Mouse (Mus musculus) testis, postnatal 10 days (tissue): ENCODE results near the gene Slc12a7.
A peak's percentile ranks its signal among the peaks of the same experiment; 100 is the strongest.

Experiments
- DNase-seq: peaks from one replicate; pipeline ENCODE4 v3.0.0; 2021; ENCODE audit warnings: low spot score

The Slc12a7 gene

DNA sequence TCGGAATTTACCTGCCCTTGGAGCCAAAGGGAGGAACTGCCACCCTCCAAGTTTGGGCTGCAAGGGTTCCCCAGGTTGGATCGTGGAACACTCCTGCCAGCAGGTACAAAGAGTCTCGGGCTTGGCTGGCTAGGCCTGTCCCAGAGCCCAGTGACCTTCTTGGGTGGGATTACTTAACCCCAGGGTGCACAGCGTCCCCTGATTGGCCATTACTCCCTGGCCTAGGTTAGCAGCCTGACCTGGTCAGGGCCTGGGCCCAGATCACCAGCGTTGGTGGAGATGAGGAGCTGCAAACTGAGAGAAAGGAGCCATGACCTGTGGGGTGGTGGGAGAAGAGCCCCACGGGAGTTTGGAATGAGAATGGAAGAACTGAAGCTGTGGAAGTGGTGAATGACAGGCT is 30.0 kb downstream of the Slc12a7 start:
- DNase-seq, result no peak

DNA sequence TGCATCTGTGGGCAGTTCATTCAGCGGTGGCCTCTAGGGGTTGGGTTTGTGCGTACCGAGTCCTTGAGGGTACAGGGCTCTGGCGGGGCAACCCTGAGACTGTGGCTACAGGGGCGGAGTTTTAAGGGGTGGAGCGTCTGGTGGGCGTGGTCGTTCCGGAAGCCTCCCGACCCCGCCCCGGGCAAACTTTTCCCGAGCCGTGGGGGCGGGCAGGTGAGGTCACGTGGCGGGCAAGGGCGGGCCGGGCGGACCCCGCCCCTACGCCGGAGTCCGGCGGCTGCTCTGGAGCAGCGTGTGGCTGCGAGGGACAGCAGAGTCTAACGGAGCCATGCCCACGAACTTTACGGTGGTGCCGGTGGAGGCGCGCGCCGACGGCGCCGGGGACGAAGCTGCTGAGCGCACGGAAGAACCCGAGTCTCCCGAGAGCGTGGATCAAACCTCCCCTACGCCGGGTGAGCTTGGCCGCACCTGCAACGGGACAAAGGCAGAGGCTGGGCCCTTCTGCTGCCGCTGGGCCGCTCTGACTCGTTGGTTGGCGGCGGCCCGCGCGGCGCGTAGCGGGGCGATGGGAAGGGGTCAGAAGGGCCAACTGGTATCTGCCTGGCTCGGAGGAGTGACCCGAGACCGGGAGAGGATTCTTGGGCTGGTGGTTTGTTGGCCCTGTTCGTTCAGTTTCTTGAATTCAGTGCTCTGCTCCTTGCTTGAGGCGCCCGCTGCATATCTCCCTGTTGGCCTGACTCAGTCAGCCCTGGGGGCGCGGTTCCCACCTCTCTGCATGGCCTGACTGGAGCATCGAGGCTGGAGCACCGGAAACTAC is 30.8 kb downstream of the Slc12a7 start:
- DNase-seq, result peak; percentile 95

DNA sequence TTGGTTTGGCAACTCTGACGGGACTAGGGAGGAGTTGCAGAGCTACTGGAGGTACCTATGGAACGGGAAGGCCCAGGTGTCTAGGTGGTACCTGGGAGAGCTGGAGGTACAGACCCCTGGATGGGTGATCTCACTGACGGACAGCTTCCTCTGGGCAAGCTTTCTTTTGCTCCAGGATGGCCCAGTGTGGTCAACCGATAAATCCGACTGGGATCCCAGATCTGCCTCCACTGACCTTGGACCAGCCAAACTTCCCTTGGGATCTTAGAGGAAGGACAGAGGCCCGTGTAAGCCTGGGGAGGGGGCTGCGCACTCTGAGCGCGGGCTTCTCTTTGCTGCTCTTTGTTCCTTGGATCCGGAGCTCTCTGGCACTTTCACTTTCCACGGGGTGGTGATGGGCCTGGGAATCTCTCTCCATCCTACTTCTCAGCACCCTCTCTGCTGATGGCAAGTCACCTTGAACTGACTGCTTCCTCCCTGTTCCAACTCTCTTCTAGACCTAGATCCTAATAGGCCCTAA is 31.4 kb downstream of the Slc12a7 start:
- DNase-seq, result peak; percentile 53

DNA sequence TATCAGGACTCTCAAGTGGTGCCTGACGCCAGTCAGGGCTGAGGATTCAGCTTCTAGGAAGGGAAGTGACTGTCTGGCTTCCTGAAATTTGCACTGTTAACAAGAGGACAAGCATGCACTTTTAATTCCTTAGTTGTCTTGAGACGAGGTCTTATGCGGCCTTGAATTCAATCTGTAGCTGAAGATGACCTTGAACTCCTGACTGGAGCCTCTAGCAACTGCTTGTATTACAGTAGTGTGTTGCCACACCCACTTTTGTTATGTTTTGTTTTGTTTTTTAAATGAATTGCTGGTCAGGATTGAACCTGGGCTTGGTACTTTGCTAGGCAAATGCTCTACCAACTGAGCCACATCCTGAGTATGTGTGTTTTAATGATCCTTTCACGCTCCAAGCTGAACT is 32.5 kb downstream of the Slc12a7 start:
- DNase-seq, result no peak

DNA sequence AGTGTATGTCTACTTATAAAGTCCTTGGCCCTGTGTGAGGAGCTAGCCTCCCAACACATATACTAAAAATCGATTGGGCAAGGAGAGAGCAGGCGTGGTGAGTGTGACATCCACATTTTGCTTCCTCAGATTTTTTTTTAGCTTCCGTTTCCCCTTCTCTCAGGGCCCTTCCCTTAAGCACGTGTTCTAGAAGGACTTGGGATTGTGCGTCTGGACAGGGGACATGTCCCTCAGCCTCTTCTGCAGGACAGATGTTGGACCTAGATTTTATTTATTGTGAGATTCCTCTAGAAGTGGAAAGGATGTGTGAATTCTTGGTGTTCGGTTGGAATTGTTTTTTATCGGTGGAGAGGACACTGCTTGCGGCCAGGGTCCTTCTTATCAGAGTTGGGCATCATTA is 34.3 kb downstream of the Slc12a7 start:
- no peak for DNase-seq

DNA sequence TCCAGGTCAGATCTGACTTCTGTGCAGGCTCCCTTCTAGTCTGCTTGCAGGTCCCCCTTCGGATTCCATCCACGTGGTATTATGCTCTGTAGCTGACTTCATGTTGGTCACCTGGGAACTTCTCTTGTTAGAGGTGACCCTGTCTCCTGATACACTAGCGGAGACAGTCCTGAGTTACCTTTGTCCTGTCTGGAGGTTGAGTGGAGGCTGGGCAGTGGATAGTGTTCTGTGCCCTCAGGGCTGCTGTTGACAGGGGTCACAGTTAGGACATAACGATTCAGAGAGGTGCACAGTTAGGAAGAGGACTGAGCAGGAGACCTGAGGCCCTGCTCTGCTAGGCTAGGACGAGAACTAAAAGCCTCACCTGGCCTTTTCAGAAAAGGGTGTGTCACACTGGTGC is 34.9 kb downstream of the Slc12a7 start:
- no peak for DNase-seq

DNA sequence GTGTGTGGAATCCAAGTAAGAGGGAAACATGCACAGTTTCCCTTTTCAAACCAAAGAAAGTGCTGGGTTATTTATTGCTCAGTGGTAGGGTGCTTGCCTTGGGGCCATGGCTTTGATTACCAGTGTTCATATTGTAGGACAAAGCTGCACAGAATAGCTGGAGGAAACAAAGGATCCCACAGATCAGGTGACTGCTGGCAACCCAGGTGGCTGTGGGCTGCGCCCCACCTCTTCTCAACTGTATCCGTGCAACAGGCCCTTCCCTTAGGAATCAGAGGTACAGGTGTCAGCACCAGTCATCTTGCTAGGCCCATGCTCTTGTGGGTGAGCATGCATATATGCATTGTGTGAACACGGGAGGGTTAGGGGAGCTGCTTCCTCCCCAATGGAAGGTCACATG is 35.4 kb downstream of the Slc12a7 start:
- no peak for DNase-seq

DNA sequence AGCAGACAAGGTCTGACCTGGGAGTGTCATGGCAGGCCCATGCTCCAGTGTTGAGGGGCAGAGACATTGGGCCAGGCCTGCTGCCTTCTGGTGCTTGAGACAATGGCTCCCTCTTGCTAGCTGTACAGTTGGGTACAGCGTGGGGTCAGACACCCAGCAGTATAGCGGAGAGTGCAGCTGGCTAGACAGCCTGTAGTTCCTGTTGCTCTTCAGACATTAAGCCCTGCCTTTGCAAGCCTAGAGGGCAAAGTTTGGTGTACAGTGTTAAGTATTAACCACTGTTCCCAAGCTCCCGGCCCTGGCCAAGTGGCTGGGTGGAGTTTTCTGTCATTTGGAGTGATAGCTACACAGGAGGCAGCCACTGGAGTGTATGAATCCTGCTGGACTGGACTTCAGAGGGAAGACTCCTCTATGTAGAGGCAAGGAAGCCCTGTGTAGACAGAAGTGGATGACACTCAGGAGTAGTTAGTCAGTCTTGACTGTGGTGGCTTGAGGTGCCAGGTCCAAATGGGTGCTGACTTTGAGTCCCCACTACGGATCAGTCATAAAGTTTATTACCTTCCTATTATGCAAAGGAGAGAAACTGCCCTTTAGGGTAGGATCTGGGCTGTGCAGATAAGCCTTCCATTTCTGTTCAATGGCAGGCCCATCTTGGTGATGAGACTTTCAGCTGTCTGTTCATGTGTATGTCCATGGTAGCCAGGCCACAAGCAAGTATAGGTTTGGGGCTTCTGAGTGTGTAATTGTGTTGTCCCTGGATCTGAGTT is 37.2 kb downstream of the Slc12a7 start:
- DNase-seq, result no peak

DNA sequence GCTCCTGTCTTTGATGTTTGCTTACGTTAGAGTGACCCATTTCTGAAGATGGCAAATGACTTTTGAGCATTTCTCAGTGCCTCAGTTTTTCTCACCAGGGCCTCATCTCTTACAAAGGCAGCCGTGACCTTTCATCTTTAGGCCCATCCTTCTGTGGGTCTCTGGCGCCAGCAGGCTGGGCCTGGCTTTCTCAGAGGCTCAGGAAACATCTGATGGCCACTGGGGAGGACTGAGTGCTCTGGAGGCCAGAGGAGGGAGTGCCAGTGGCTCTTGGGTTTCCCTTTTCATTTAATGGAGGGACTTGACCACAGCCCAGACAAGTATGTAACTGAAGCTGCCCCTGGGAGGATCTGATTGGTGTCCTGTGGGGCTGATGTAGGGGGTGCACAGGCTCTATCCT is 38.2 kb downstream of the Slc12a7 start:
- DNase-seq, result no peak

DNA sequence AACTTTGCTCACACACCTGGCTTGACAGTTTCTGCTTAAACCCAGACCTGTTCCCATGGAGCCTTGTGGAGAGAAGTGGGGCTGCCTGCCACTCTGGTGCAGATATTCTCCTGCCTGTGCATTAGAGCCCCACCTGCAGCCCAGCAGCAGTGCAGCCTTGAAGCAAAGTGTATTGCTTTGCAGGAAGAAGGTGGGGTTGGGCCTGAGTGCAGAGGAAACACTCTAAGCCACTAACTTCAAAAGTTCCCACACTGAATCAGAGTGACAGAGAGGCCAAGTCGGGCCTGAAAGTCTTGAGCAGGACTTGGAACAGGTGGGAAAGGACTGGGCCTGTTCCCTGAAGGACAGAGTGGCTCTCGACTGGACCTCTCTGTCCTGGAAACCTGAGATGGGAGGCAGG is 39.8 kb downstream of the Slc12a7 start:
- DNase-seq, result no peak

DNA sequence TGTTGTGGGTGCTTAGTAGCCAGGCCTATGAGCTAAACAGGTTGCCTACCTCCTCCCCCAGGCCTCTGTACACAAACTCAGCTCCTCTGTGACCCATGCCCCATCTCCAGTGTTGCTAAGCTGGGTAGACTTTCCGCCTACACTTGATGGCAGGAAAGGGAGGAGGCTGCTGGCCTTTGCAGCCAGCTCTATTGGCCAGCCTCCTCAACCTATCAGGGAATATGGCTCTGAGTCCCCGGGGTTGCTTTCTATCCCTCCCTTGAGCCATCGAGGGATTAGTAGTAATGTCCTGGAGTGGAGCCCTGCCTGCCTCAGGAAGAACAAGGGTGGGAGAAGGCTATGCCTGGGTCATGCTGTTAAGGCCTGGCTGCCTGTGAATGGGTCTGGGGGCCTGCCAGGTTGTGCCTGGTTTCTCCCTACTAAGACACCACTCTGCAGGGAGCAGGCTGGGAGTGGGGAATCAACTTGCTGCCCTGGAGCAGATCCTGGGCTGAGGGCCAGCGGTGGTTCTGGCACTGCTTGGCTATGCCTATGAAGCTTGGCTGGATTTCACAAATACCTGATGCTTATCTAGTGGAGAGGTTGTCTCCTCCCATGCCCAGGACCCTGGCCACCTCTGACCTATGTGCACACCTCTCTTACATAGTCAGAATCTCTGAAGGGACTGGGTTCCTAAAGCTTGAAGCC is 40.8 kb downstream of the Slc12a7 start:
- peak; percentile 60 for DNase-seq

DNA sequence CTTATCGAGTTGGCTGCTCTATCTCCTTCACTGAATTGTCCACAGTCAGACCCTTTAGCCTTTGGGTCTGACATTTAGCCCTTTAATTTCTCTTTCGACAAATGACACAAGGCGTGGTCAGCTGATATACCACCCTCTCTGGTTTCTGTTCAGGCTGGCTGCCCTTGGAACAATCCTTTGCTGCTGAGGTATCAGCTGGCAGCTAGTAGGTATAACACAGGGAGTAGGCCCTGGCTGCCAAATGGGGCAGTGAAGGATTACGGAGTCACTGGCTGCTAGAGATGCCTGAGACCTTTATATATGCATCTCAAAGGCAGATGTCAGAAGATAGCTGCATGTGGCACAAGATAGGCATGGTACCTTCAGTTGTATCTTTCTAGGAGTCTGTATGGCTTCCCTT is 42.9 kb downstream of the Slc12a7 start:
- no peak for DNase-seq

DNA sequence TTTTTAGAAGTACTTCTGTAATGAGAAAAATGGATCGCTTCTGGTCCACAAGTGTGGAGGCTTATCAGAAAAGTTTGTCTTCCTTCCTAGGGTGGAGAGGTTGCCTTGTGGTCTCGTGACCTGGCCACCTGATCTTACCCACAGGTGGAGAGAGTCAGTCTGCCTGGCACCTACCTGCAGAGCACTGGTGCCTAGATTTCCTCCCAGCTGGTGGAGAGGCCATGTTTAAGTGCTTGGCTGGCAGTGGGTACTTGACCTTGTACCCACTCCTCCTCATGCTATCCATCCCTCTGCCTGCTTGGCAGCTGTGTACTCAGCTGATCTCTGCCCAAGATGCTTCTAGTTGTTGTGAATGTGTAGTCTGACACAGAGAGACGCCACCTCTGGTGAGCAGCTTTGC is 44.7 kb downstream of the Slc12a7 start:
- DNase-seq, result no peak

DNA sequence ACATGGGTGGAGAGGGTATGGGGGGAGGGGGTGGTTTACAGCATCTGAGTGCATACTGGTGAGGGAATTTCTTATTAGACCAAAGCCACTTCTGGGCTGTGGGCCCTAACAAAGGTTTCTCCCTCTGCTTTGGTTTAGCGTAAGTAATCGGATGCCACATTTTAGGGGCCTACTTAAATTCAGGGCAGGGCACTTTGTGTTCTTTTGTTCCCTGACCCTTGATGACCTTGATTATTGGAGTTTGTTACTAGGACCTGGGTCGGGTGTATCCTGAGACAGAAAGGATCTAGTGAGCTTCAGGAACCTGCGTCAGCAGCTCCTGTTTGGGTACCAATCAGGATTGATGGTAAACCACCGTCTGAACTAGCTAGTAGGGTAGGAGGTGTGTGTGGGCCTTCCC is 49.6 kb downstream of the Slc12a7 start:
- no peak for DNase-seq

DNA sequence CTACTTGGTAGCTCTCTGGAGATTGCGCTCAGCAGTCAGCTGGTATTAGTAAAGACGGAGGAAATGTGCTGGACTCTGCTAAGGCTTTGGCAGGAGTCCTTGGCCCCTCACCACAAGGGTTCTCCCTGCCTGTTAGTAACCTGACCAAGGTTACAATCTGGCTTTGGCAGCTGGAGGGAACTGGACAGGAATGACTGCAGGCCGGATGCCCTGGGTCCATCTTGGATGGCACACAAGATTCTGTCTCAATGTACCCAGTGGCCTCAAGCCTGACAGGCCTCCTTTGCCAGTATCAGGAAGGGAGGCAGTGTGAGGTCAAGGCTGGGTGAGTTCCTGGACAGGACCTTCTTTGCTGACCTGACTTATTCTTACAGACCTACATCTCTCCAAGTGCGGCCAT is 59.3 kb downstream of the Slc12a7 start:
- no peak for DNase-seq

DNA sequence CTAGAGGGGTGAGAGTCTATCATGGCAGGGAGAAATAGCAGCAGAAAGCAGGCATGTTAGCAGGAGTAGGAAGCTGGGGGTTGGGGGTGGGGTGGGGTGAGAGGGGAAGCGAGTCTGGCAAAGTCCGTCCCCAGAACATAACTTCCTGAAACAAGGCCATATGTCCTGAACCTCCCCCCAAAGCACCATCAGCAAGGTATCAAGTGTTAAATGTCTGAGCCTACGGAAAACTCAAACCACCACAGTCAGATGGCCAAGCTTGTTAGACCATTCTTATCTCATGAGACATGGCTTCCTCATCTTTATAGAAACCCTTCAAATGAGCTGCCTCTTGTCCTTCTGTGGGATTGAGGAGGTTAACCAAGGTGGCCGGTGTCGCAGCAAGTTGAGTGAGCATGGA is 60.3 kb downstream of the Slc12a7 start:
- DNase-seq, result no peak

DNA sequence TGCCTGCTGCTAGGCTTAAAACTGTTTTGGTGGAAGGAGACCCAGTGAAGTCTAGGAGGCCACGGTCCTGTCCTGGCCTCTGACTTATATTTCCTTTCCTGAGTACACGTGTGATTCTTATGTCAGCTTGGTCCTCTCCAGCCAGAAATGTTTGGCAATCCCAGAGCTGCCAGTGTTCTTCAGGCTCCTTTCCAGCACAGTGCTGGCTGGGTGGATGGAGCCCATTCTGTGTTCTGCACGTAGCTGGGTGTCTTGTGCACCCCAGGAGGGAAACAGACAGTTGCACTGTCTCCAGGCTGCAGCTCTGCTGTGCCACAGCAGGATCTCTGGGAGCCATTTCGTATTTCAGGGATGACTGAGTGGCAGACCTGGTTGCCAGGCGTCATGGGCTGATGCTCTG is 66.2 kb downstream of the Slc12a7 start:
- DNase-seq, result no peak

DNA sequence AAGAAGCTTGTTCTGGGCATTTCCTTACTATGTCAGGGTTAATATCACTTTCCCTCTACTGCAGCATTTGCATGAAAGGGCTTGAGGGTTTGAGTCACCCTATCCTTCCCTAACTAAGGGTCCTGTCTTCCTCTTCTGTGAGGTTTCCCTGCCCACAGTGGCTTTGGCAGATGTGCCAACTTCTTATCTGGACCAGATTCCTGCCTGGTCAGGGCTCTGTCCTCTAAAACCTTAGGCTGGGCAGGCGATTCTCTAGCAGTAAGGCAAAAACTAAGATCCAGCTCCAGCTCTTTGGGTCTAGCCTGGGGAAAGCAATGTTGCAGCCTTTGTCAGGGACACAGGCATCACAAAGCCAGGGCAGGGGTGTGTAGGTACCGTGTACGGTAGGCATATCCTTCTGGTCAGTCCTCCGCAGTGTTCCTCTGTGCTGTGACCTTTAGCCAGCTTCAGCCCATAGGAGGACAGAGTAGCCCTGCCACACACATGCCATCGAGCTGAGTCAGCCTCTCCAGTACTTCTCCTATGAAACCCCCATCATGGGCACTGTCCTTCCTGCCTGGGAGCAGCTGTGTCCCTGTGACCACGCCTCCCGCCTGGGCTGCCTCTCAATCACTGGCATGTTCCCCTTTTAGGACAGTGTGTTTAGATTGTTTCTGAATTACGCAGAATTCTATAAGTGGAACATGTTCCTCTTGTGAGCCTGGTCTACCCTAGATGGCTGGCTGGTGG is 70.7 kb downstream of the Slc12a7 start:
- no peak for DNase-seq

DNA sequence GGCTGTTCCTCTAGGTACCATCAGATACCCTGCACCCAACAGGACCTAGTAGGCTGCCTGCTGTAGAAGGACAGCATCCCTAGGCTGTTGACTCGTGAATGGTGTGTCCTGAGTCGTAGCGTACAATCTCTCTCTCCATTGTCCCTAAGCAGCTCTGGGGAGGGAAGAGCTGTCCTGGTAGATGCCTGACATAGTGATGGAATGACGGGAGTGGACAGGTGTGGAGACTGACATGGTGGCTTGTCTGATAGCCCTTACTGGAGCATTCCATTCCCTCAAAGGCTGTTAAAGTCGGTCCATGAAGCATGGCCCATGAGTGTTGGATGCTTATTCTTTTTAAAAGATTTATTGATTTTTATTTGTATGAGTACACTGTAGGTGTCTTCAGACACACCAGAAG is 72.0 kb downstream of the Slc12a7 start:
- no peak for DNase-seq

DNA sequence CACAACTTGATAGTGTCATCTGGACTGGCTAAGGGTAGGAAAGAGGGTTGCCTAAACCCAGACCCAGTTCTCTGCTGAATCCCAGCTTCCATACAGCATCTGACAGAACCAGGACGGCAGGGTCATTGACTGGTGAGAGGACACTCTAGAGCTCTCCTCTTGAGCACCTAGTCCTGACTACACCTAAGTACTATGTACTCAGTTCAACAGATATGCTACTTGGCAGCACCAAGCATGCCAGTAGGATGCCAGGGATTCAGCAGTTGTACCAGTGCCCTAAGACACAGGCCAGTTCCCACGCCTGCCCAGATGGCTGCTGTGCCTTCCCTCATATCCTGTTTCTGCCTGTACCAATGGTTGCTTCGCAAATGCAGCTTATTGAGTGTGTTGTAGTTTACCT is 80.0 kb downstream of the Slc12a7 start:
- DNase-seq, result no peak

DNA sequence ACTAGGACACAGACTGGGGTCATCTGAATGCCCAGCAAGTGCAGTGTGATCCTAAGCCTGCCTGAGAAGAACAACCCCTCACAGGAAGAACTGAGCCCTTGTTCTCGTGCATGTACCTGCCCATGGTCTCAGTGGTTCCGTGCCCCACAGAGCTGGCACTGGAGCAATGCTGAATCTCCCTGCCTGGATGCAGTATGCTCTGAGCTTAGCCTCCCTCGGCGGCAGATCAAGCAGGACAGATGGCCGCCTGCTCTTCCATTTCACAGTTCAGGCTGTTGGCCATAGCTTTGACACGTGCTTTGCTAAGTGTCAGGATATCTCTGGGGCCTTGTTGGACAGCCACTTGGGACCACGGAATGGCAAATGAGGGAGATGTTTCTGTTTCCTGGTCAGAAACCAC is 81.3 kb downstream of the Slc12a7 start:
- no peak for DNase-seq

DNA sequence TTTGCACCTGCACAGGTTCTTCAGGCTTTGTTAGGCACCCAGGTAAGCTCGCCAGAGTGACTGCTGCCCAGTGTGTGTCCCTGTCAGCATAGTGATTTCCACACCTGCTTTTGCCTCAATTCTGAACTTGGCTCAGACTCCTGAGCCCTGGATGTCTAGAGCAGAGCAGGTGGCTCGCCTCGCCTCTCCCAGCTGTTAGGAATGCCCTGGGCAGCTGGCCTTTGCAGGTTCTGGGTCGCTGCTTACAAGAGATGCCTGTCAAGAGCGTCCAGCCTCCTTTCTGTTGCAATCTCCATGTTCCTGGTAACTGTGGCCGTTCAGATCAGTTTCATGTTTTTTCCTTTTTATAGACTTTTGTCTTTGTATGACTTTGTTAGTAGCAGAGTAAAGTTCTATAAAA is 83.4 kb downstream of the Slc12a7 start:
- DNase-seq, result no peak
